25 mouse cellular contexts compared by ENCODE assay signal in the genomic region with DNA sequence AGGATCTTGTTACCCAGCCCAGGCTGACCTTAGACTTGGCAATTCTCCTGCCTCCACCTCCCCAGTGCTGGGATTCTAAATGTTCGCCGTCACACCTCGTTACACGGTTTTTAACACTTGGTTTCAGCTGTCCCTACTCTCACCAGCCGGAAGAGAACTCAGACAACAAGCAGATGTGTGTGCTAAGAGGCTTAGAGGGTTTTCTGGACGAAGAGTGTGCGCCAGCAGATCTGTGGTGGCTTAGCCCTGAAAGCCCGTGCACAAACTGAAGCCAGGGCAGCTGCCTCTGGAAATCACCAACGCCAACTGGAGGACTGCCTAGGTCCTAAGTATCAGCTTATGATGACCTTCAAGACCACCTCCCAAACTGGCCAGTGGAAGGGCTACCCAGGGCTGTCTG.
DNase-seq lines count a peak whose midpoint lies in the region; ATAC-seq lines count a peak whose summit lies in the region.
"Had no signal": no experiment of that assay in that cellular context is flagged by ENCODE, and none has a peak within 500 bp of the region (broad histone marks: within the 10 kb centered on the region; RNA-seq: fewer than 3 reads in every experiment).

No protein-coding gene starts in this region.

- H3K4me3 ChIP-seq in embryonic facial prominence, embryonic 13.5 days, result no peak overlapping the region
- H3K4me3 ChIP-seq in limb, embryonic 11.5 days (ENCODE audit: low read depth, low read length), result no peak overlapping the region
- H3K4me3 ChIP-seq: forebrain, embryonic 12.5 days; heart, embryonic 12.5 days; midbrain, embryonic 13.5 days; neural tube, embryonic 12.5 days had no signal

- peak; percentile 31 for DNase-seq in gastrocnemius, postnatal 14 days
- DNase-seq in gastrocnemius, adult 8-10 months (ENCODE audit: low spot score in 2 of 2), result no peak
- peak; percentile 40 for DNase-seq in limb, embryonic 11.5 days (ENCODE audit: low spot score)
- peak; percentile 66 for DNase-seq in retina, postnatal 7 days (ENCODE audit: low read depth, low spot score)
- DNase-seq in spleen, adult 18-20 months, result no peak
- no peak for DNase-seq in embryo, embryonic 11 days
- DNase-seq: cerebellum, adult 11-12 months; cerebellum, postnatal 10 days; gastrocnemius, postnatal 25 days; heart, adult 18-20 months; heart, postnatal 10 days; layer of hippocampus, adult 9-11 months; liver, postnatal 0 days; lung, postnatal 14 days; thymus, adult 2 months had no signal

- no peaks in the 10 kb centered on the region for H3K27me3 ChIP-seq in embryonic facial prominence, embryonic 13.5 days
- H3K27me3 ChIP-seq in limb, embryonic 11.5 days (ENCODE audit: control insufficient read depth, insufficient read depth, low read length), result no peaks in the 10 kb centered on the region
- H3K27me3 ChIP-seq: forebrain, embryonic 12.5 days; heart, embryonic 12.5 days; midbrain, embryonic 13.5 days; neural tube, embryonic 12.5 days; Patski had no signal

- peak overlapping the region; percentile 33; the same call in 1 of the 2 replicates for H3K27ac ChIP-seq in embryonic facial prominence, embryonic 13.5 days
- no peak overlapping the region for H3K27ac ChIP-seq in limb, embryonic 11.5 days (replicated peaks; ENCODE audit: low read depth, low read length)
- H3K27ac ChIP-seq: forebrain, embryonic 12.5 days; hindbrain, postnatal 0 days; midbrain, embryonic 13.5 days; neural tube, embryonic 12.5 days; stomach, postnatal 0 days had no signal

- H3K36me3 ChIP-seq in embryonic facial prominence, embryonic 13.5 days, result peaks cover 14% of the 10 kb centered on the region
- H3K36me3 ChIP-seq in limb, embryonic 11.5 days (ENCODE audit: control insufficient read depth, insufficient read depth, low read length), result no peaks in the 10 kb centered on the region
- H3K36me3 ChIP-seq: forebrain, embryonic 12.5 days; neural tube, embryonic 12.5 days had no signal

- 44% methylated on average over 9 of the region's 9 CpGs for WGBS in embryonic facial prominence, embryonic 13.5 days
- 54% methylated on average over 9 of the region's 9 CpGs for WGBS in limb, embryonic 11.5 days

- intact Hi-C loops in gastrocnemius, postnatal 14 days (cut with DNase I; ENCODE audit: low total_unique reads), result no loop called here

- no peak for ATAC-seq in embryonic facial prominence, embryonic 13.5 days (ENCODE audit: insufficient number of reproducible peaks, insufficient read depth, low FRiP score, low TSS enrichment, low read depth)
- ATAC-seq in limb, embryonic 11.5 days (ENCODE audit: insufficient number of reproducible peaks, low FRiP score, low TSS enrichment, low read depth), result no peak
- ATAC-seq: hindbrain, postnatal 0 days; intestine, embryonic 16.5 days; liver, postnatal 0 days; midbrain, embryonic 13.5 days; Patski had no signal

- H3K9ac ChIP-seq in embryonic facial prominence, embryonic 13.5 days, result no peak overlapping the region
- H3K9ac ChIP-seq in limb, embryonic 11.5 days (ENCODE audit: low read length), result no peak overlapping the region
- H3K9ac ChIP-seq: forebrain, embryonic 12.5 days; heart, embryonic 12.5 days; liver, postnatal 0 days; midbrain, embryonic 13.5 days; neural tube, embryonic 12.5 days had no signal

- peaks cover 19% of the 10 kb centered on the region for H3K4me1 ChIP-seq in embryonic facial prominence, embryonic 13.5 days
- H3K4me1 ChIP-seq in limb, embryonic 11.5 days (ENCODE audit: control insufficient read depth, insufficient read depth, low read length), result peaks cover 9% of the 10 kb centered on the region; the same call in 1 of the 2 replicates
- H3K4me1 ChIP-seq: forebrain, embryonic 12.5 days; midbrain, embryonic 13.5 days; neural tube, embryonic 12.5 days had no signal

- no peak overlapping the region for H3K4me2 ChIP-seq in embryonic facial prominence, embryonic 13.5 days
- H3K4me2 ChIP-seq in limb, embryonic 11.5 days (ENCODE audit: low read depth, severe bottlenecking), result no peak overlapping the region
- H3K4me2 ChIP-seq: forebrain, embryonic 12.5 days; heart, embryonic 12.5 days; liver, embryonic 11.5 days; midbrain, embryonic 13.5 days; neural tube, embryonic 12.5 days had no signal

- H3K9me3 ChIP-seq in embryonic facial prominence, embryonic 13.5 days, result no peaks in the 10 kb centered on the region
- no peaks in the 10 kb centered on the region for H3K9me3 ChIP-seq in limb, embryonic 11.5 days (ENCODE audit: control insufficient read depth, low read length)
- H3K9me3 ChIP-seq: forebrain, embryonic 12.5 days; heart, embryonic 12.5 days; midbrain, embryonic 13.5 days; neural tube, embryonic 12.5 days had no signal

Comparison
In these comparisons a context has a peak if more than half of its experiments do, and no peak if none do; other contexts are left out.
1. DNase-seq: peak in gastrocnemius, postnatal 14 days (single experiment), limb, embryonic 11.5 days (single experiment) and retina, postnatal 7 days (single experiment); none in gastrocnemius, adult 8-10 months (0 of 2), spleen, adult 18-20 months (0 of 2) and embryo, embryonic 11 days (single experiment).